Comparison of ENCODE assay signal across 21 mouse cellular contexts in the genomic region with DNA sequence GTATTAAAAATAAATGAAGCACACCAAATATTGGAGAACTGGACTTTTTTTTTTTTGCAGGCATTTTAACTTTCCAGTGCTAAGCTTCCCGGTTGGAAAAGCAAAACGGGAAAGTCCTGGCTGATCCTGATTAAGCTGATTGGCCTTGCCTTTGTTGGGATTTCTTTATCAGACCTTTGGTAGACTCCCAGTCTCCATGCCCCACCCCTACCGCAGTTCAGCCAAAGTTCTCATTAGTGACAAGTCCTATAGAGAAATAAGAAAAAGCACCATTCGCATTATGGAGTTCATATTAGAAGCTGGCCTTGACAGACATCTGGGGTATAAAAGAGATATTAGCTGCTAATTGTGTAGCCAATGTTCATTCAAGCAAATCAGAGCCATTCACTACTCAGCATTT.
"Had no signal": no experiment of that assay in that cellular context is flagged by ENCODE, and none has a peak within 500 bp of the region (broad histone marks: within the 10 kb centered on the region; RNA-seq: fewer than 3 reads in every experiment).

No protein-coding gene starts in this region.

- H3K4me1 ChIP-seq: kidney, embryonic 15.5 days; lung, embryonic 15.5 days; megakaryocyte, embryonic 14.5 days; midbrain, embryonic 13.5 days; neural tube, embryonic 13.5 days; stomach, embryonic 15.5 days had no signal

- H3K27ac ChIP-seq: kidney, embryonic 15.5 days; left cerebral cortex, adult 2 months; liver, embryonic 13.5 days; lung, embryonic 15.5 days; midbrain, embryonic 10.5 days; midbrain, embryonic 13.5 days; neural tube, embryonic 13.5 days; stomach, embryonic 15.5 days had no signal

- ATAC-seq: midbrain, embryonic 13.5 days; midbrain, embryonic 16.5 days had no signal

- H3K36me3 ChIP-seq: kidney, embryonic 15.5 days; liver, embryonic 13.5 days; lung, embryonic 15.5 days; midbrain, embryonic 10.5 days; midbrain, embryonic 13.5 days; neural tube, embryonic 13.5 days; stomach, embryonic 15.5 days had no signal

- DNase-seq: kidney, postnatal 10 days; kidney, postnatal 36 days; layer of hippocampus, postnatal 36 days; liver, embryonic 13.5 days; lung, postnatal 10 days; lung, postnatal 36 days; right cerebral cortex, adult 18-20 months; right cerebral cortex, postnatal 14 days; right cerebral cortex, postnatal 4 days; thymus, adult 18-20 months; thymus, postnatal 36 days had no signal

- H3K9me3 ChIP-seq: kidney, embryonic 15.5 days; liver, embryonic 13.5 days; lung, embryonic 15.5 days; megakaryocyte, embryonic 14.5 days; midbrain, embryonic 10.5 days; midbrain, embryonic 13.5 days; neural tube, embryonic 13.5 days; stomach, embryonic 15.5 days had no signal

- H3K4me2 ChIP-seq: kidney, embryonic 15.5 days; liver, embryonic 13.5 days; lung, embryonic 15.5 days; midbrain, embryonic 13.5 days; neural tube, embryonic 13.5 days; stomach, embryonic 15.5 days had no signal

- H3K27me3 ChIP-seq: kidney, embryonic 15.5 days; liver, embryonic 13.5 days; lung, embryonic 15.5 days; midbrain, embryonic 13.5 days; neural tube, embryonic 13.5 days; stomach, embryonic 15.5 days had no signal

- H3K4me3 ChIP-seq: kidney, embryonic 15.5 days; left cerebral cortex, adult 2 months; liver, embryonic 13.5 days; lung, embryonic 15.5 days; megakaryocyte, embryonic 14.5 days; midbrain, embryonic 10.5 days; midbrain, embryonic 13.5 days; myocyte; neural tube, embryonic 13.5 days; stomach, embryonic 15.5 days had no signal

- H3K9ac ChIP-seq: kidney, embryonic 15.5 days; liver, embryonic 13.5 days; lung, embryonic 15.5 days; midbrain, embryonic 13.5 days; neural tube, embryonic 13.5 days; stomach, embryonic 15.5 days had no signal
